Mouse (Mus musculus) heart, adult 2 months (tissue): ENCODE results near the gene Tchp. TPM values are rescaled to one million over a fixed set of nuclear protein-coding genes. Genes with fewer than 3 reads are reported as not detected.

Experiments
- DNase-seq, 2 experiments: peaks; one replicate each; pipeline ENCODE4 v3.0.0; 2021
- H3K27ac ChIP-seq: fragments of 200-600 bp; 2 replicates; pipeline ENCODE4 v1.8.1; 2022
- H3K27me3 ChIP-seq: fragments of 200-500 bp; 2 replicates; pipeline ENCODE4 v1.6.1; 2012; ENCODE audit warnings: mild to moderate bottlenecking, low read length, inconsistent platforms, mixed read lengths; ENCODE audit not compliant: control insufficient read depth, insufficient read depth
- H3K36me3 ChIP-seq: fragments of 200-500 bp; 2 replicates; pipeline ENCODE4 v1.6.1; 2012; ENCODE audit warnings: low read length, inconsistent platforms; ENCODE audit not compliant: control insufficient read depth, insufficient read depth
- H3K4me1 ChIP-seq: fragments of 200-500 bp; 2 replicates; pipeline ENCODE4 v1.6.1; 2011; ENCODE audit warnings: low read length; ENCODE audit not compliant: control insufficient read depth, insufficient read depth
- H3K4me3 ChIP-seq: fragments of 200-600 bp; 2 replicates; pipeline ENCODE4 v1.8.1; 2022
- H3K79me2 ChIP-seq: fragments of 200-500 bp; replicated peaks from 2 replicates; pipeline ENCODE4 v1.6.1; 2012; ENCODE audit warnings: mild to moderate bottlenecking, inconsistent platforms, low read length, moderate library complexity, mixed read lengths; ENCODE audit not compliant: control insufficient read depth, insufficient read depth
- H3K9ac ChIP-seq: fragments of 200-500 bp; 2 replicates; pipeline ENCODE4 v1.6.1; 2012; ENCODE audit warnings: low read depth, mild to moderate bottlenecking, control low read depth, inconsistent platforms, low read length, mixed read lengths
- CTCF ChIP-seq: fragments of 200-600 bp; IDR thresholded peaks from 2 replicates; pipeline ENCODE4 v1.8.1; 2022; ENCODE audit warnings: antibody characterized with exemption, mild to moderate bottlenecking, moderate library complexity
- EP300 ChIP-seq: fragments of 200-500 bp; IDR thresholded peaks from 2 replicates; pipeline ENCODE4 v1.6.1; 2011; ENCODE audit warnings: low read depth, low read length, control low read depth; ENCODE audit not compliant: insufficient read depth
- POLR2A ChIP-seq: fragments of 200-500 bp; IDR thresholded peaks from 2 replicates; pipeline ENCODE4 v1.6.1; 2011; ENCODE audit warnings: mild to moderate bottlenecking, low read depth, low read length, control low read depth; ENCODE audit not compliant: insufficient read depth
- WGBS: fragments of 180-500 bp; shearing (Covaris S2); methylation state at CpG from one replicate; pipeline ENCODE4 v1.1.7; 2018; 5-methylcytosine and 5-hydroxymethylcytosine counted together
- intact Hi-C: fragments of 180-260 bp; cut with DNase I; formaldehyde crosslinking; loops from one replicate; pipeline ENCODE4 v1.15.1; 2025
- polyA plus RNA-seq: library from polyadenylated mRNA; depleted of rRNA; stranded (reverse); fragments of >200 nt; gene quantifications from 2 replicates; pipeline ENCODE4 v1.2.3, GENCODE M21; 2012
- total RNA-seq, 2 experiments: library from RNA; stranded (reverse); gene quantifications; 2 replicates each; pipeline ENCODE4 v1.2.3; 2021

The Tchp gene
- total and polyA plus RNA-seq, 3 experiments, result 3.4 to 6.1 (median 4.0) TPM

DNA sequence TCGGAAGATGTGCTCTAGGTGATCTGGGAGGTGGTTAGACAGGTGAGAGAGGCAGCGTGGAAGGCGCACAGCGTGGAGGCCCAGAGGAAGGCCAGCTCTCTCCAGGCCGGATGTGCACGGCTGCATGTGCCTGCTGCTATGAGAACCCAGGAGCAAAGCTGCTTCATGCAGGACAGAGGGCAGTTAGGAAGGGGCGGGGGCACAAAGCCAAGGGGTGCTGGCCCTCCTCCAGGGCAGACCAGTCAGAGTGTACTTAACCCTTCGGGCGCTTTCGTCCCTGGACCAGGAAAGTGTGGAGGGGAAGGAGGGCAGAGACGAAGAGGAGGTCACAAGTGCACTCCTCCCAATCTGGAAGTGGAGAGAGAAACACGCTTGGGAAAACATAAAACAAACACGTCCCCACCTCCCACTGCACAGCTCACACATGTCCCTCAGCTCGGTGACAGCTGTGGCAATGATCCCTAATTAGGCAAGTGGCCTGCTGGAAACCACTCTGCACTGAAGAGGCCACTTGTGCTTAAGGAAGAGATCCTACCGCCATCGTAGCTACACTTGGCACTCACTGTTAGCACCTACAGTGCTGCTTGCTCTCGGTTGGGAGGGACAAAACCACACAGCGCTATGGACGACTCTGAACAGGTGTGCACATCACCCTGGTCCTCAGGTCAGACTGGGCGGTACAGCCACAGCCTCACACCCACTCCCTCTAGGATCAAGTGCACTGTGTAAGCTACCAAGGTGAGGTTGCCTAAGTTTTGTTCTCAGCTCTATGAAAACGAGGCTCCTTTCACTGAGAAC, 29.7 kb downstream of the Tchp start:
- H3K36me3 ChIP-seq, result peaks cover 6% of the 10 kb centered on the region; the same call in 1 of the 2 replicates
- WGBS, result 71% methylated on average over 21 of the region's 21 CpGs

GRCm38 (mm10) chr5:114738707-114739241, 31.2 kb downstream of the Tchp start:
- no peak overlapping the region for H3K4me3 ChIP-seq
- intact Hi-C loops, result loop anchor here (5.0 kb wide), 1 partner anchor 34 kb away; the partner anchor contains the start of gene Ankrd13a

More for the DNA sequence above, 29.7 kb downstream of the Tchp start:
- TF ChIP-seq POLR2A, result no peak
- no peak for TF ChIP-seq EP300
- TF ChIP-seq CTCF, result no peak
- no peak for DNase-seq
- peaks cover 11% of the 10 kb centered on the region for H3K4me1 ChIP-seq
- H3K4me3 ChIP-seq, result no peak overlapping the region
- no peak overlapping the region for H3K9ac ChIP-seq
- intact Hi-C loops, result loop anchor here (5.0 kb wide), 1 partner anchor 35 kb away; the partner anchor contains the start of gene Ankrd13a
- no peak overlapping the region for H3K27ac ChIP-seq
- no peaks in the 10 kb centered on the region for H3K27me3 ChIP-seq
- no peaks in the 10 kb centered on the region for H3K79me2 ChIP-seq

DNA sequence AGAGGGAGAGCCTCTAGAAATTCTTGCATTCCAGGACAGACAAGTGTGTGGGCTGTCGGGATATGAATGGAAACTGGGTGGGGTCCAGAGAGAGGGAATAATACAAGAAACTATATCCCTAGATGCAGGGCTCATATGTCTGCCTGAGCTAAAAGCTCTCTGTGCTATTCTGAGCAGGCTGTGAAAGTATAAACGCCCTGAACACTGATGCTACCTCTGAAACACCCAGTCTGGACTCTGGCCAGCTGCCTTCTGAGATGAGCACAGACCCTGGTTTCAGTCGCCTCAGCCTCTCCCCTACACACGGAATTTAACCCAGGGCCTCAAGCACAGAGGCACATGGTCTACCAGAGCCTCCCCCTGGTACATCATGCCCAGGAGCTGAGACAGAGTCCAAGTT, 33.0 kb downstream of the Tchp start:
- no peak overlapping the region for H3K9ac ChIP-seq
- DNase-seq, result no peak
- H3K36me3 ChIP-seq, result peaks cover 6% of the 10 kb centered on the region; the same call in 1 of the 2 replicates
- TF ChIP-seq POLR2A (no peak), CTCF (no peak), EP300 (no peak)
- no peaks in the 10 kb centered on the region for H3K27me3 ChIP-seq
- no peaks in the 10 kb centered on the region for H3K79me2 ChIP-seq
- H3K27ac ChIP-seq, result no peak overlapping the region
- intact Hi-C loops, result loop anchor here (2.0 kb wide), 1 partner anchor 34 kb away; the partner anchor contains the start of gene Tchp
- WGBS, result 45% methylated on average over 4 of the region's 4 CpGs
- H3K4me3 ChIP-seq, result no peak overlapping the region
- H3K4me1 ChIP-seq, result peaks cover 11% of the 10 kb centered on the region

More at GRCm38 (mm10) chr5:114738707-114739241, 31.2 kb downstream of the Tchp start:
- 32% methylated on average over 12 of the region's 12 CpGs for WGBS
- peak; percentile 67 to 80 for DNase-seq
- Histone ChIP-seq H3K9ac (no peak overlapping the region), H3K36me3 (peaks cover 6% of the 10 kb centered on the region; the same call in 1 of the 2 replicates), H3K79me2 (no peaks in the 10 kb centered on the region), H3K27me3 (no peaks in the 10 kb centered on the region), H3K4me1 (peaks cover 11% of the 10 kb centered on the region), H3K27ac (peak overlapping the region; percentile 79)
- TF ChIP-seq EP300 (0 out of 2 replicates have a peak, but pooled peaks have one; percentile 67), POLR2A (no peak)

DNA sequence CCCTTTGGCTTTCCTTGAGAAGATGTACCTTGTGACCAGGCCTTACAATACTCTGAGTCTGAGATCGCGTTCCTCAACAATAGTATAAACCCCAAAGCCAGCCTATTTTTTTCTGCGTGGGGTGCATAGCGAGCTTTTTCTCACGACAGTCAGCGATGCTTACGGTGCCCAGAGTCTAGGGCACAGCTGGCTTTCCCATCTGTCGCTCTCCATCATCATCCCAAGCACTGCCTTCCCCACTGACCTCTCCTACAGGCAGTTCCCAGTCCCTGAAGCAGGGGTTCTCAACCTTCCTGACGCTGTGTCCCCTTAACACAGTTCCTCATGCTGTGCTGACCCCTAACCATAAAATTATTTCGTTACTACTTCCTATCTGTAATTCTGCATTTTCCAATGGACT, 35.0 kb downstream of the Tchp start:
- Histone ChIP-seq H3K27me3 (no peaks in the 10 kb centered on the region), H3K27ac (no peak overlapping the region), H3K79me2 (no peaks in the 10 kb centered on the region), H3K4me3 (no peak overlapping the region), H3K4me1 (peaks cover 8% of the 10 kb centered on the region), H3K36me3 (peaks cover 6% of the 10 kb centered on the region; the same call in 1 of the 2 replicates), H3K9ac (no peak overlapping the region)
- DNase-seq, result no peak
- TF ChIP-seq POLR2A (no peak), CTCF (no peak), EP300 (no peak)
- intact Hi-C loops, result no loop called here
- WGBS, result 92% methylated on average over 10 of the region's 10 CpGs

DNA sequence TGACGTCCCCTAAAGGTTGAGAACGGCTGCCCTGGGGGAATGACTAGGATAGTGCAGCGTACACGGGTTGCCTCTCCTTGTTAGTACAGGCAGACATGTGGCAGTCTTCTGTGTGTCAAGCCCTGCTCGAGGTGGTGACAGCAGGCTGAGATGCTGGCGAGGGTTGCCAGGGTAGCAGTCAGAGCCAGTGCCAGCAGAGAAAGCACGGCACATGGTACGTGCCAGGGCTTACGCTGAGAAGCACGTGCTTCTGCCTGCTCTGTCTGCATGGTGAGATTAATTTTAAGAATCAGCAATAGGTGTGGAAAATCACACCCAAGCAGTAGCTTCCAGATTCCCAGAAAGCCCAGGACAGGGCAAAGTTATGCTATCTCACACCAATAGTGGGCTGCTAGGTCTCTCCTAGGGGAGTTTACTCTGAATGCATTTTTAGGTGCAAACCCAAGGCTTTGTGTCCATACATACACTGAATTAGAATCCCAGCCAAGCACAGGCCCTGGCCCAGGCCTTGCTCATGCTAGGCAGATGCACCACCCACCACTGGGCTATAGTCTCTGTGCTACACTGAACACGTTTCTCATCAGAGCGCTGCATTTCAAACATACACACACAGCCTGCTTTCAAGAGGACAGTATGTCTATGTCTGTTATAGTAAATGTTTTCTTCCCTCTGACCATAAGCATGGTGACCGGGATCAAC, 35.6 kb downstream of the Tchp start:
- intact Hi-C loops, result no loop called here
- Histone ChIP-seq H3K27me3 (no peaks in the 10 kb centered on the region), H3K36me3 (peaks cover 1% of the 10 kb centered on the region; the same call in 1 of the 2 replicates), H3K79me2 (no peaks in the 10 kb centered on the region), H3K4me1 (peaks cover 8% of the 10 kb centered on the region), H3K27ac (no peak overlapping the region), H3K9ac (no peak overlapping the region), H3K4me3 (no peak overlapping the region)
- no peak for TF ChIP-seq POLR2A
- TF ChIP-seq EP300, result peak; percentile 92
- TF ChIP-seq CTCF, result peak; percentile 24
- WGBS, result 65% methylated on average over 13 of the region's 13 CpGs
- peak; percentile 68 to 84 for DNase-seq
